Mouse (Mus musculus): ENCODE data around the gene Lamc1. TPM values are rescaled to one million over a fixed set of nuclear protein-coding genes. Genes with fewer than 3 reads are reported as not detected.

Gene Lamc1
- total RNA-seq, 1 experiment from 2014 or later, result 0.67 TPM

DNA sequence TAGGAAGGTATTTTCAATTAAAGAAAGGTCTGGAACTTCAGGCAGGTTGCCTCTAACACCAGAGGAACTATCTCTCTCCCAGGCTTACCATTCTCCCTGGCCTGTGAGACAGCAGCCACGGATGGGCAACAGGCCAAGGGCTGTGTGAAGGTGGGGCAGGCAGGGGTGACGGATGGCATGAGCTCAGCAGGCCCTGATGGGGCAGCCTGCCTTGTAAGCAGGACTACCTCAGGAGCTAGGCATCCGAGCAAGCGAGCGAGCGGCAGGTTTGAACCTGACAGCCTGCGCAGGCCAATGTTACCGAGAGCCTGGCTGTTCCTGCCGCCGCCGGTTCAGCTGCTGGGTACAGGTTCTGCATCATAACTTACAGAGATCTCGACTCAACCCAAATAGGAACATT, 157.8 kb downstream of the Lamc1 start:
- ATAC-seq (replicated peaks; ENCODE audit: insufficient number of reproducible peaks, low FRiP score, low TSS enrichment, poor library complexity, severe bottlenecking), result no peak

DNA sequence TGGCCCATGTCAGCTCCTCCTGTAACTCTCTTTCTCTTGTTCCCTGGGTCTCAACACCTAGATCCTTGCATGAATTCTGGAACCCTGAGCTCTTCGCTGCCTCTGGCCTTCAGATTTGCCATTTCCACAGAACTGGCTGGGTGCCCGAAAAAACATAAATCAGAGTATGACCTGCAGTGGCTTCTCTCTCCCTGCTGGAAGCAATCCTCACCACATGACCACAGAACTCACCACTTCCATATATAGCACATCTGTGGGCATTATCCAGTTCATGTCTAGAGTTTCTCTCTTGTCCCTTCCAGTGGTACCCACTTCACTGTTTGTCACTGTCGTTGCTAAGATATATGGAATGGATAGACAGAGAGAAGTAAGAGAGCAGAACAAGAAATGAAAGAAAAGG, 159.3 kb downstream of the Lamc1 start:
- no peak for ATAC-seq (replicated peaks; ENCODE audit: insufficient number of reproducible peaks, low FRiP score, low TSS enrichment, poor library complexity, severe bottlenecking)

DNA sequence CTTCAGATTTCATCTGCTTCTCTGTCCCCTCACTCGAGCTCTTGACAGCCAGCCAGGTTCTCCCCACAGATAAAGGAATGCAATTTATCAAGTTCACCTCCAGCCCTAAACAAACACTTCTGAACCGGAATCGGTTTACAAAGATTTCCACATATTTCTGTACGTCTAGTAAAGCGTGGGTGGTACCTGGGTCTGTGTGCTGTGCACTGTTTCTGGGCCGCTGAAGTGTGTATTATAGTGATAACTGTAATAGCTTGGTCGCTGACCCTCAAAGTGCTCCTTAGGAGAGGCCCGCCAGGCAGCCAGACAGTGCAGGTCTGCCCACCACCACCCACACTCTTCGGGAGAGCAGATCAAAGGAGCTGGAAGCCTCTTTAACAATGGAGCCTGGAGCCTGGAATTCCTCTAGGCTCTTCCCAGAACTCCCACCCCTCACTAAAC, 160.3 kb downstream of the Lamc1 start:
- ATAC-seq (replicated peaks; ENCODE audit: insufficient number of reproducible peaks, low FRiP score, low TSS enrichment, poor library complexity, severe bottlenecking), result no peak

DNA sequence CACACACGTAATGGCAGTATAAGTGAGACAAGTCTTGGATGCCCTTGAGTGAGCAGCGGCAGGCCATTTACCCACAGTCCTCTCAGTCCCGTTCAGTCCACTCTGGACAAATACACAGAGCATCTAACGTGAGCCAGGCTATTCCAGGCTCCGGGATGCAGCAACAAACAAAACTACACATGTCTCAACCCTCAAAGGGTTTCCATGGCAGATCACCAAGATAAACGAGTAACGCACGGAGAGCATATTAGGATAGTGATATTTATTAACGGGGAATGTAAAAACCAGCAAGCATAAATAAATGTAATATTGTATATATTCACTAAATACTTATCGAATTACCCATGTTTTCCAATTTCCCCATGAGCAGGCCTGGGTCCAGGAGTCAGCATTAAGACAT, 161.6 kb downstream of the Lamc1 start:
- ATAC-seq (replicated peaks; ENCODE audit: insufficient number of reproducible peaks, low FRiP score, low TSS enrichment, poor library complexity, severe bottlenecking), result no peak

Other genes starting within 250 kb of the Lamc1 start
- not detected in 3 replicates for gene Lamc2, start 146.3 kb downstream of the Lamc1 start, total RNA-seq (2017)
- gene Shcbp1l, start 92.4 kb upstream of the Lamc1 start, total RNA-seq (2017), result 0.64 to 1.1 TPM in 2 of 3 replicates, not detected in the other
- gene Dhx9, start 154.9 kb upstream of the Lamc1 start, total RNA-seq (2017), result 148 to 217 TPM (median 199 TPM) in 3 replicates
- 1.9 to 6.3 TPM (median 6.0 TPM) in 3 replicates for gene Npl, start 217.3 kb upstream of the Lamc1 start, total RNA-seq (2017)